ENCODE assay signal across 9 mouse cellular contexts in the genomic region with DNA sequence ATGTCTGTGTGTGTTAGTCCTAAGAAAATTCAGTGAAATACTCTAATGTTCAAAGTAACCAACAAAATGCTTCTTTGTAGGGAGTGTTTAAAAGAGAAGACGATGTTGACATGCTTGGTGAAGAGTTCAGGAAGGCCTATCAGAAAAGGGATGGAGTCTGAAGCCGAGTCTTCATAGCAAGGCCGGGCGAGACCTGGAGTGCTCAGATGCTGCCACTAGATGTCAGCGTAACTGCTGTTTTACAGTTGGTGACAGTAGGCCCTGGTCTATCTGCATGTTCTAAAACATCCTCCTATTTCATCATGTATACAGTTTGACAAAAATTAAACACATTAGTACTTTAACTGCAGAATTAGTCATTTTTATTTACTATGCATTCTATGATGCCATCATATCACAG. TPM values are rescaled to one million over a fixed set of nuclear protein-coding genes. Genes with fewer than 3 reads are reported as not detected.
A peak's percentile ranks its signal among the peaks of the same experiment; 100 is the strongest.
DNase-seq lines count a peak whose midpoint lies in the region; ATAC-seq and TF ChIP-seq lines count a peak whose summit lies in the region.
"Had no signal": no experiment of that assay in that cellular context is flagged by ENCODE, and none has a peak within 500 bp of the region (broad histone marks: within the 10 kb centered on the region; RNA-seq: fewer than 3 reads in every experiment).

No protein-coding gene starts in this region.

- H3K4me1 ChIP-seq in stomach, embryonic 16.5 days (ENCODE audit: control insufficient read depth, insufficient read depth, low read length) = no peaks in the 10 kb centered on the region
- H3K4me1 ChIP-seq: embryonic facial prominence, embryonic 15.5 days had no signal

- CTCF ChIA-PET in Patski (lab: Charles Lee) = interaction anchor here (0.8 to 4.1 kb wide), 5 partner anchors 9 to 148 kb away, joined by 3 to 36 read pairs (median 3); no protein-coding TSS in a partner anchor

- no peak overlapping the region for H3K9ac ChIP-seq in stomach, embryonic 16.5 days (ENCODE audit: low read length)
- H3K9ac ChIP-seq: embryonic facial prominence, embryonic 15.5 days had no signal

- ATAC-seq in Patski = no peak
- ATAC-seq in monocyte, adult 5-6 weeks (replicated peaks; ENCODE audit: insufficient number of reproducible peaks, low FRiP score, low TSS enrichment, poor library complexity, severe bottlenecking) = peak; percentile 95
- peak; percentile 75; the same call in 1 of the 2 replicates for ATAC-seq in stomach, embryonic 16.5 days (ENCODE audit: insufficient read depth, low FRiP score)

- H3K36me3 ChIP-seq in stomach, embryonic 16.5 days (ENCODE audit: control insufficient read depth, insufficient read depth, low read length) = no peaks in the 10 kb centered on the region

- intact Hi-C loops in gastrocnemius, adult 2 months (cut with DNase I) = loop anchor here (5.0 to 10.0 kb wide), 4 partner anchors 74 to 427 kb away; a partner anchor contains a TSS

- DNase-seq in 3T3-L1 (ENCODE audit: low read depth, low spot score) = peak; percentile 86
- DNase-seq in Patski (ENCODE audit: low read depth, low spot score) = no peak
- DNase-seq in cerebellum, postnatal 25 days = peak; percentile 63 to 80
- DNase-seq in gastrocnemius, adult 2 months = peak; percentile 75
- DNase-seq in kidney, adult 9 months = peak; percentile 71
- DNase-seq in liver = peak; percentile 64

- WGBS in stomach, embryonic 16.5 days = 18% methylated on average over 5 of the region's 5 CpGs

- in situ Hi-C loops in Patski (cut with MboI; ENCODE audit: low pct_unique_long_range_greater_than_20kb) = no loop called here

- H3K9me3 ChIP-seq in stomach, embryonic 16.5 days (replicated peaks; ENCODE audit: control insufficient read depth, low read length) = no peaks in the 10 kb centered on the region
- H3K9me3 ChIP-seq: embryonic facial prominence, embryonic 15.5 days had no signal

- no peak overlapping the region for H3K27ac ChIP-seq in gastrocnemius, adult 2 months
- no peak overlapping the region for H3K27ac ChIP-seq in stomach, embryonic 16.5 days (ENCODE audit: low read length)
- H3K27ac ChIP-seq: embryonic facial prominence, embryonic 15.5 days had no signal

- POLR2A ChIA-PET in Patski (lab: Charles Lee) = no interaction called here

- peak; percentile 87 for TF ChIP-seq CTCF in Patski (IDR thresholded peaks at IDR 0.05)
- peak; percentile 92 for TF ChIP-seq CTCF in gastrocnemius, adult 2 months (IDR thresholded peaks at IDR 0.05)

- no peak overlapping the region for H3K4me2 ChIP-seq in stomach, embryonic 16.5 days (ENCODE audit: low read depth, low read length)
- H3K4me2 ChIP-seq: embryonic facial prominence, embryonic 15.5 days had no signal

- no peaks in the 10 kb centered on the region for H3K27me3 ChIP-seq in Patski
- H3K27me3 ChIP-seq in stomach, embryonic 16.5 days (ENCODE audit: control insufficient read depth, insufficient read depth, low read length) = no peaks in the 10 kb centered on the region
- H3K27me3 ChIP-seq: embryonic facial prominence, embryonic 15.5 days had no signal

- H3K4me3 ChIP-seq in gastrocnemius, adult 2 months = no peak overlapping the region
- H3K4me3 ChIP-seq in stomach, embryonic 16.5 days (replicated peaks; ENCODE audit: low read length) = no peak overlapping the region
- H3K4me3 ChIP-seq: embryonic facial prominence, embryonic 15.5 days had no signal

RNA-seq across cellular contexts. Expression of a gene that starts 20.4 kb away (rescaled TPM):
- polyA plus RNA-seq in Patski (2021) = 5.5 TPM
- total RNA-seq in gastrocnemius, adult 2 months (2021) = under 1 TPM; 0.08 TPM
- 0.48 to 1.6 TPM (median 1.1 TPM) in 3 replicates for total RNA-seq in monocyte, adult 5-6 weeks (2017)
- 17.4 and 23.8 TPM in 2 replicates for polyA plus RNA-seq in stomach, embryonic 16.5 days (2015; fragmentation: Nextera tagmentation; extraction: Ambion mirVana)

RNA-seq across cellular contexts. Expression of a gene that starts 33.8 kb away (rescaled TPM):
- polyA plus RNA-seq in Patski (2021) = 23.6 TPM
- 1 to 10 TPM; 1.8 TPM for total RNA-seq in gastrocnemius, adult 2 months (2021)
- total RNA-seq in monocyte, adult 5-6 weeks (2017) = 10.7 to 58.1 TPM (median 11.2 TPM) in 3 replicates
- polyA plus RNA-seq in stomach, embryonic 16.5 days (2015; fragmentation: Nextera tagmentation; extraction: Ambion mirVana) = 18.6 and 19.2 TPM in 2 replicates
